In genomic region chr1:36308451-36308901, GRCm38 (mm10) we compare ENCODE assay signal across 7 mouse cellular contexts. TPM values are rescaled to one million over a fixed set of nuclear protein-coding genes. Genes with fewer than 3 reads are reported as not detected.
DNase-seq lines count a peak whose midpoint lies in the region; ATAC-seq and TF ChIP-seq lines count a peak whose summit lies in the region.

No protein-coding gene starts in this region.

- peaks cover 19 to 60% of the 10 kb centered on the region in 2 experiments for H3K4me1 ChIP-seq in CH12.LX (ENCODE audit: control insufficient read depth in 1 of 2, insufficient read depth in 2 of 2)
- H3K4me1 ChIP-seq in kidney, embryonic 15.5 days: peaks cover 25% of the 10 kb centered on the region
- H3K4me1 ChIP-seq in midbrain, embryonic 12.5 days: peaks cover 21% of the 10 kb centered on the region

- in situ Hi-C loops in CH12.LX (cut with MboI; ENCODE audit: low pct_ligation_motif_present, low pct_unique_long_range_greater_than_20kb, low sequenced_read_pairs): no loop called here

- H3K9ac ChIP-seq in CH12.LX (ENCODE audit: insufficient read depth, low read depth): peak overlapping the region; percentile 82
- peak overlapping the region; percentile 63; the same call in 1 of the 2 replicates for H3K9ac ChIP-seq in kidney, embryonic 15.5 days
- H3K9ac ChIP-seq in midbrain, embryonic 12.5 days (replicated peaks): peak overlapping the region; percentile 59; the same call in 1 of the 2 replicates

- H3K4me3 ChIP-seq in CH12.LX (replicated peaks in 1 of 3; ENCODE audit: low read depth in 2 of 3, low read length in 2 of 3, poor library complexity in 1 of 3): peak overlapping the region; percentile 64 to 73 (median 70)
- H3K4me3 ChIP-seq in kidney, embryonic 15.5 days (replicated peaks): peak overlapping the region; percentile 73
- H3K4me3 ChIP-seq in midbrain, embryonic 12.5 days: peak overlapping the region; percentile 58

- peak; percentile 59 to 64 for DNase-seq in B cell, adult 2 months
- DNase-seq in CH12.LX (ENCODE audit: extremely low read depth): peak; percentile 48
- peak; percentile 58 for DNase-seq in thymus, postnatal 4 days
- DNase-seq in right cerebral cortex, adult 18-20 months: no peak

- ATAC-seq in erythroid progenitor cell, adult 5-6 weeks (replicated peaks; ENCODE audit: low FRiP score, poor library complexity, severe bottlenecking): 0 out of 2 replicates have a peak, but pooled peaks have one; percentile 8
- no peak for ATAC-seq in kidney, embryonic 15.5 days (replicated peaks; ENCODE audit: low FRiP score)
- ATAC-seq in midbrain, embryonic 12.5 days (ENCODE audit: low FRiP score, low read depth): no peak

- no peak for TF ChIP-seq POLR2A in CH12.LX (IDR thresholded peaks at IDR 0.05; ENCODE audit: low read depth, low read length)

- 6% methylated on average over 12 of the region's 12 CpGs for WGBS in kidney, embryonic 15.5 days
- WGBS in midbrain, embryonic 12.5 days: 4% methylated on average over 12 of the region's 12 CpGs

- TF ChIP-seq RAD21 in CH12.LX (IDR thresholded peaks at IDR 0.05; ENCODE audit: low read depth, low read length): no peak

- H3K27ac ChIP-seq in CH12.LX (ENCODE audit: insufficient read depth, low read depth): peak overlapping the region; percentile 80
- H3K27ac ChIP-seq in kidney, embryonic 15.5 days: peak overlapping the region; percentile 86; the same call in 1 of the 2 replicates
- H3K27ac ChIP-seq in midbrain, embryonic 12.5 days (replicated peaks): no peak overlapping the region

- TF ChIP-seq EP300 in CH12.LX (IDR thresholded peaks at IDR 0.05; ENCODE audit: low read length): no peak

- H3K79me2 ChIP-seq in CH12.LX (replicated peaks; ENCODE audit: control insufficient read depth, extremely low read depth, insufficient read depth, poor library complexity, severe bottlenecking): peaks cover 13% of the 10 kb centered on the region

- H3K4me2 ChIP-seq in CH12.LX (ENCODE audit: insufficient read depth, low read depth, poor library complexity, severe bottlenecking): peak overlapping the region; percentile 83
- peak overlapping the region; percentile 97 for H3K4me2 ChIP-seq in kidney, embryonic 15.5 days
- H3K4me2 ChIP-seq in midbrain, embryonic 12.5 days (replicated peaks): peak overlapping the region; percentile 75

- dilution Hi-C loops in CH12.LX (cut with MboI; ENCODE audit: extremely low pct_ligation_motif_present, extremely low pct_unique_long_range_greater_than_20kb, low sequenced_read_pairs): no loop called here

- H3K36me3 ChIP-seq in CH12.LX (replicated peaks in 1 of 2; ENCODE audit: control insufficient read depth in 1 of 2, insufficient read depth in 1 of 2, low read length in 1 of 2): peaks cover 11 to 33% of the 10 kb centered on the region in 2 experiments
- H3K36me3 ChIP-seq in kidney, embryonic 15.5 days: no peaks in the 10 kb centered on the region
- no peaks in the 10 kb centered on the region for H3K36me3 ChIP-seq in midbrain, embryonic 12.5 days

- H3K27me3 ChIP-seq in CH12.LX (replicated peaks): peaks cover 5% of the 10 kb centered on the region
- H3K27me3 ChIP-seq in kidney, embryonic 15.5 days: 0 out of 2 replicates have a peak, but pooled peaks cover 8% of the 10 kb centered on the region
- peaks cover 39% of the 10 kb centered on the region for H3K27me3 ChIP-seq in midbrain, embryonic 12.5 days

- TF ChIP-seq CTCF in CH12.LX (conservative IDR thresholded peaks at IDR 0.05 in 1 of 2, IDR thresholded peaks at IDR 0.05 in 1 of 2; ENCODE audit: low read depth in 2 of 2, low read length in 2 of 2): no peak

- no peaks in the 10 kb centered on the region for H3K9me3 ChIP-seq in CH12.LX (replicated peaks; ENCODE audit: low read length)
- H3K9me3 ChIP-seq in kidney, embryonic 15.5 days (replicated peaks): no peaks in the 10 kb centered on the region
- H3K9me3 ChIP-seq in midbrain, embryonic 12.5 days: no peaks in the 10 kb centered on the region

TF ChIP-seq in CH12.LX, 34 proteins besides CTCF, POLR2A, EP300 and RAD21:
- TF ChIP-seq ZNF384 (IDR thresholded peaks at IDR 0.05; ENCODE audit: low read depth, low read length) (no peak), USF2 (conservative IDR thresholded peaks at IDR 0.05; ENCODE audit: low read depth, low read length) (no peak), GABPA (IDR thresholded peaks at IDR 0.05; ENCODE audit: insufficient replicate concordance, low read depth, low read length) (no peak), CHD1 (IDR thresholded peaks at IDR 0.05; ENCODE audit: low read depth, low read length) (no peak), UBTF (IDR thresholded peaks at IDR 0.05; ENCODE audit: low read depth, low read length) (no peak), MAZ (IDR thresholded peaks at IDR 0.05; ENCODE audit: low read depth, low read length) (no peak), TCF12 (IDR thresholded peaks at IDR 0.05; ENCODE audit: low read depth, low read length) (no peak), JUN (IDR thresholded peaks at IDR 0.05; ENCODE audit: insufficient read depth, low read depth, low read length) (no peak)

RNA-seq across cellular contexts. Expression of gene Arid5a, which starts 0.9 kb away (rescaled TPM):
- 15.2 and 19.6 TPM in 2 replicates for total RNA-seq in CH12.LX (2012; rRNA removed)
- total RNA-seq in CH12.LX (2014; rRNA removed): 16.0 and 17.0 TPM in 2 replicates
- polyA plus RNA-seq in CH12.LX (2012; ENCODE audit: insufficient read length, low read depth): 13.2 and 16.1 TPM in 2 replicates
- 2.9 and 9.2 TPM in 2 replicates for total RNA-seq in erythroid progenitor cell, adult 5-6 weeks (2015; ENCODE audit: low replicate concordance)
- 0.53 and 2.1 TPM in 2 replicates for total RNA-seq in erythroid progenitor cell, adult 5-6 weeks (2017; ENCODE audit: low replicate concordance)
- 6.7 and 7.3 TPM in 2 replicates for polyA plus RNA-seq in kidney, embryonic 15.5 days (2015; fragmentation: Nextera tagmentation; extraction: Ambion mirVana)
- polyA plus RNA-seq in midbrain, embryonic 12.5 days (2016; fragmentation: Nextera tagmentation; extraction: Ambion mirVana): 2.9 and 3.1 TPM in 2 replicates

RNA-seq across cellular contexts. Expression of gene Neurl3, which starts 34.0 kb away (rescaled TPM):
- total RNA-seq in CH12.LX (2012; rRNA removed) (0.08 TPM in 1 of 2 replicates, not detected in the other), CH12.LX (2014; rRNA removed) (0.08 TPM in 1 of 2 replicates, not detected in the other)
- 0.09 and 0.10 TPM in 2 replicates for polyA plus RNA-seq in CH12.LX (2012; ENCODE audit: insufficient read length, low read depth)
- 6.1 and 7.1 TPM in 2 replicates for total RNA-seq in erythroid progenitor cell, adult 5-6 weeks (2015; ENCODE audit: low replicate concordance)
- 4.7 and 10.0 TPM in 2 replicates for total RNA-seq in erythroid progenitor cell, adult 5-6 weeks (2017; ENCODE audit: low replicate concordance)
- polyA plus RNA-seq in kidney, embryonic 15.5 days (2015; fragmentation: Nextera tagmentation; extraction: Ambion mirVana): 16.6 and 17.7 TPM in 2 replicates
- 0.31 and 0.43 TPM in 2 replicates for polyA plus RNA-seq in midbrain, embryonic 12.5 days (2016; fragmentation: Nextera tagmentation; extraction: Ambion mirVana)

Comparison
In these comparisons a context has a peak if more than half of its experiments do, and no peak if none do; other contexts are left out.
1. RNA of gene Neurl3, which starts 34.0 kb away (polyA plus RNA-seq): 16.6 to 17.7 TPM in kidney, embryonic 15.5 days; 0.31 to 0.43 TPM in midbrain, embryonic 12.5 days and 0.09 to 0.10 TPM in CH12.LX; every median in the first group is over 10 times any median in the second.
2. Peak in every context shown above with its lines, with median percentiles within 50 percentile points of each other: H3K4me2 ChIP-seq, H3K4me3 ChIP-seq and H3K9ac ChIP-seq.